Mouse (Mus musculus) megakaryocyte, embryonic 14.5 days (primary cell): ENCODE measurements around the gene Camkk2.

Experiments
- FLI1 ChIP-seq: IDR thresholded peaks from 2 replicates; pipeline ENCODE4 v1.6.1; 2012; ENCODE audit warnings: low read length, inconsistent platforms, mixed read lengths
- GATA1 ChIP-seq: IDR thresholded peaks from 3 replicates; pipeline ENCODE4 v1.6.1; 2012; ENCODE audit warnings: mixed read lengths, low read length, inconsistent platforms, borderline replicate concordance

DNA sequence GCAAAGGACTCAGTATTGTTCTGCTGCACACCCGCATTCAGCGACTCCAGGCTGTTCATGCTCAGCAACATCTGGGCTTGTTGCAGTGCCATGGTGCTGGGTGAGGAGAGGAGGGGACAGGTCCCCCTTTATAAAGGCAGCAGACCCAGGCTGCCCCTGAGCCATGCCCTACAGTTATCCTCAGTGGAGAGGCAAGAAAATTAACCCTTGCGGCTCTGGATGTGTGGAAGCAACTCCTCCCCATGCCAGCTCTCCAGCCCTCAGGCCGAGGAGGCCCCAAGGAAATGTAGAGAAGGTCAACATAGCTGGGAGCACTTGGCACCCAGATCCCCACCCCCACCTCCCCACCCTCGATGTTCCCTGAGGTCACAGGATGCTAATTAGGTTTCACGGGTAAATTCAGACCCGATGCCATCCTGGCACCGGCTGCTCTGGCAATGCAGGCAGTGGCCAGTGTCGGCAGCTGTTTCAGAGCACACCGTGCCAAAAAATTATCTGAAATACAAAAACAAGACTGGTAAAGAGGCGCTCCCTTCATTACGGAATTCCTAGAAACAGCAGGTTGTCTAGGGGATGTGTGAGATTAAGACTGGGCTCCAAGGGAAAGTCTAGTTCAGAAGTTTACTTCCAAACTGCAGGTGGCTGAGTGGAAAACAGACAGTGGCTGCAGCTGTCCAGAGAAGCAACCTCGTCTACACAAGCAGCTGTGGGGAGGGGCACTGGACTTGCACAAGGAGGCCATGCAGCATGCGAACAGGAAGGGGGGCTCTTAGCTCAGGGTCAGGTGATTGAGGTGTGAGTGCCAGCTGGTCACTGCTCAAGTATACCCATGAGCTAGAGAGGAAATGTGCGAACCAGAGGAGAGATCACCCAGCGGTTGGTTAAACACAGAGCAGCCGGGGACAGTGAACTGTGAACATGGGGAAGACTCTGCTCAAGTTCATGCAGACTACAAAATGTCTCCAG lies 20.5 kb upstream of the Camkk2 start:
- TF ChIP-seq GATA1 (no peak), FLI1 (no peak)
